Mouse (Mus musculus) heart, adult 9 months (tissue): ENCODE measurements around the gene Cxcl2.

Experiments
- DNase-seq, 2 experiments: peaks; one replicate each; pipeline ENCODE4 v3.0.0; 2022; ENCODE audit warnings: low spot score in 2 of 2

Gene Cxcl2

GRCm38 (mm10) chr5:90903339-90904020 is at the start of gene Cxcl2:
Gene Cxcl2, plus strand, starts transcription at chr5:90903871.
- peak in 1 of 2 experiments; percentile 45 for DNase-seq

GRCm38 (mm10) chr5:90855308-90856230 is 48.1 kb upstream of the Cxcl2 start:
- DNase-seq: no peak

GRCm38 (mm10) chr5:90857463-90857862 is 46.2 kb upstream of the Cxcl2 start:
- DNase-seq: no peak

- DNase-seq: no peak
Measured at GRCm38 (mm10) chr5:90858429-90858828, 45.2 kb upstream of the Cxcl2 start.

- DNase-seq: no peak
Measured at GRCm38 (mm10) chr5:90859031-90859430, 44.6 kb upstream of the Cxcl2 start.

GRCm38 (mm10) chr5:90861876-90862375 is 41.7 kb upstream of the Cxcl2 start:
- DNase-seq: no peak

GRCm38 (mm10) chr5:90866770-90867169 is 36.9 kb upstream of the Cxcl2 start:
- no peak for DNase-seq

- no peak for DNase-seq
Measured at GRCm38 (mm10) chr5:90872377-90872776, 31.3 kb upstream of the Cxcl2 start.

- DNase-seq: peak; percentile 62 to 63
Measured at GRCm38 (mm10) chr5:90876045-90876444, 27.6 kb upstream of the Cxcl2 start.

- no peak for DNase-seq
Measured at GRCm38 (mm10) chr5:90876471-90877172, 27.0 kb upstream of the Cxcl2 start.

- no peak for DNase-seq
Measured at GRCm38 (mm10) chr5:90877173-90877512, 26.5 kb upstream of the Cxcl2 start.

GRCm38 (mm10) chr5:90879307-90880014 is 24.2 kb upstream of the Cxcl2 start:
- DNase-seq: no peak

GRCm38 (mm10) chr5:90880335-90880850 is 23.3 kb upstream of the Cxcl2 start:
- no peak for DNase-seq

- DNase-seq: peak in 1 of 2 experiments; percentile 42
Measured at GRCm38 (mm10) chr5:90881021-90881420, 22.6 kb upstream of the Cxcl2 start.

- DNase-seq: no peak
Measured at GRCm38 (mm10) chr5:90881682-90882081, 22.0 kb upstream of the Cxcl2 start.

GRCm38 (mm10) chr5:90882146-90882545 is 21.5 kb upstream of the Cxcl2 start:
- DNase-seq: no peak

GRCm38 (mm10) chr5:90884628-90885242 is 18.9 kb upstream of the Cxcl2 start:
- DNase-seq: no peak

- no peak for DNase-seq
Measured at GRCm38 (mm10) chr5:90888661-90889060, 15.0 kb upstream of the Cxcl2 start.

GRCm38 (mm10) chr5:90890519-90891463 is 12.9 kb upstream of the Cxcl2 start, which contains the start of gene Cxcl1:
Gene Cxcl1, plus strand, starts transcription at chr5:90891241.
- peak; percentile 82 to 83 for DNase-seq

- DNase-seq: no peak
Measured at GRCm38 (mm10) chr5:90891464-90891813, 12.2 kb upstream of the Cxcl2 start.
